Mouse (Mus musculus): Measurements from ENCODE around the gene Olfr492.

DNA sequence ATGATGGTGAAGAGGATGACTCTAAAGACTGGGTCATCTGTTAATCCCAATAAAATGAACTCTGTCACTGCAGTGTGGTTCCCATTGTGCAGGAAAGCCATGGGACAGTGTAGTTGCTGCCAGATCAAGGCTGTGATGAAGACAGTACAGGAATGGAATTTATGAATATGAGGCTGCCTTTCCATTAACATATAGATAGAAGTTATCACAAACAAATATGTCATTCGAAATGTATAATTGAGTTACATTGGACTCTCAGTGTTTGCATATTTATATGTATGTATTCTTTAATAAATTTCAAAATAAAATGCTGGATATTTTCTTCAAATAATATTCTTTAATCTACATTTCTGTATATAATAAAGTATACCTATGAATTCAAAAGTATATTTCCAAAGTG, 23.4 kb upstream of the Olfr492 start, which contains the start of gene Olfr493:
- TF ChIP-seq POLR2A (IDR thresholded peaks at IDR 0.05; ENCODE audit: low read depth, low read length) (no peak), CTCF (IDR thresholded peaks at IDR 0.05; ENCODE audit: extremely low read depth, insufficient read length, insufficient replicate concordance, low read depth, low read length) (no peak)

All from small intestine, adult 2 months (tissue).